Mouse (Mus musculus): ENCODE measurements at regions not wholly inside any gene's neighbourhood (a gene's known extent, or its start where the extent isn't known, plus 50 kb on each side); places are given as distances from the start of the nearest gene placed in this dataset.

DNA sequence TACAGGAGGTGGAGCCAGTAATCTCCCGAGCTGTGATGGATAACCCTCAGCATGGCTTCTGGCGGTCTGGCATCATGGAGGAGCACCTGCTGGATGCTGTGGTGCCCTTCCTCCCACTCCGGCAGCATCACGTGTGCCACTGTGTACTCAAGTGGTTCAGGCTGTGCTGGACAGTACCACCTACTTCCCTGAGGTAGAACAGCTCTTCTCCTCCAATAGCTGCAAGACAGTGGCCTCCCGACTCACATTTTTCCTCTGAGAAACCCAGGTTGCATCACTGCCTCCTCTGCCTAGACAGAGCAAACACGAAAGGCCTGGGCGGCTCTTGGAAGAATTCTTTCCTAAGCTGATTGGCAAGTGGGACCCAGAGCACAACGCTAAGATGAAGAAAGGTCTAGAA, 113.3 kb downstream of the Pcdh18 start:
- Histone ChIP-seq H3K9ac (replicated peaks; ENCODE audit: low read length) (no peak overlapping the region), H3K27me3 (ENCODE audit: control insufficient read depth, insufficient read depth, low read length) (no peaks in the 10 kb centered on the region), H3K4me1 (ENCODE audit: control insufficient read depth, insufficient read depth, low read length) (no peaks in the 10 kb centered on the region), H3K27ac (replicated peaks; ENCODE audit: low read depth, low read length) (peak overlapping the region; percentile 28; the same call in 1 of the 2 replicates), H3K36me3 (replicated peaks; ENCODE audit: control insufficient read depth, insufficient read depth, low read depth, low read length) (no peaks in the 10 kb centered on the region), H3K9me3 (replicated peaks; ENCODE audit: control insufficient read depth, low read length) (no peaks in the 10 kb centered on the region), H3K4me3 (ENCODE audit: low read depth, low read length) (no peak overlapping the region), H3K4me2 (ENCODE audit: low read depth, low read length) (no peak overlapping the region)
- no peak for ATAC-seq (replicated peaks; ENCODE audit: insufficient number of reproducible peaks, low FRiP score, low TSS enrichment, low read depth)
- 87% methylated on average over 8 of the region's 8 CpGs for WGBS
- DNase-seq (ENCODE audit: low spot score), result no peak

DNA sequence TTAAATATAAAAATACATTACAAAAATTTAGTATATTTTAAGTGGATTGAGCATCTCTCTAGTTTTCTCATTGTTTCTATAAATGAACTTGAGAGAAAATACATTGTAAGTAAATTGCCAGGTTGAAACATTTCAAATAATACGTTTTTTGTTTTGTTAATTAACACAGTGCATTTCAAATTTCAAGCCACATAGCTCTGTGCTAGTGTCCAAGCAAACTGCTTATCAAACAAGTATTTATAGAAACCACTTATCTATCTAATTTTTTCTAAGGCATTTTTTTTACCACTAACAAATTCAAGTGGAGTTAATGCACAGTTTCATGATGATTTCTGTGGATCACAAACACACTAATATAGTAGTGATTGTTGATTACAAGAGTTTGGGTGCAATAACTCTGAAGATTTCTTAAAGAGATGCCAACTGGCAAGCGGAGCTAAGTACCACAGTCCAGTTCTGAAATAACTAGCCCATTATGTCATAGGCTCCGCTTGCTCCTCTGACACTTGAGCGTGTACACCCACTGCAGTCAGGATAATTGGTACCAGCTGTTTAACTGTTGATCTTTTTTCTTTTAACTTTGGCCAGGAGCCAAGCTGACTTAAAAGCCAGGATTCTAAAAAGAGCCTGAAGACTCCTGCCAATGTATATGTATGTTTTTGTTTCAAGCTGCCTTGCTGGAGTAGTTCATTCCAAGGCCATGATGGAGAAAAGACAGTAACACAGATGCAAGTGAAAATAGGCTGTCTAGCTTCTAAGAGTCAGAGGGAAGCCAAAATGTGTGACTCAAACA, 115.0 kb downstream of the Pcdh18 start:
- ATAC-seq (replicated peaks; ENCODE audit: insufficient number of reproducible peaks, low FRiP score, low TSS enrichment, low read depth), result peak; percentile 98

DNA sequence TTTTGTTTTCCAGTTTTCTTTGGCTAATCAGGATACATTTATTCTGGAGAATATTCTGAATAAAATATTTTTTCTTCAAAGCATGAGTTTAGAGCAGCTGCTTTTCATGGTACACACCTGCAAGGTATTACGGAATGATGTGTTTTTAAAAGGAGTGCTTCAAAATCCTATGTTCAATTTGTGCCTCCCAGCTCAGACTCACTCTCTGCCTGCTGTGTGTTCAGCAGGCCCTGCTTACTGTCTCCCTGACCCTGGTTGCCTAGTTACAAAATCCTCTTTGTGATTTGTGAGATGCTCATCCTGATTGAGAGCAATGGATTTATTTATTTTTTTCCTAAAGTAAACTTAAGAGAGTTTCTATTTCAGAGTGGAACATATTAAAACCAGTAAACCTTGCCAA, 115.7 kb downstream of the Pcdh18 start:
- no peaks in the 10 kb centered on the region for H3K4me1 ChIP-seq (ENCODE audit: control insufficient read depth, insufficient read depth, low read length)
- no peak overlapping the region for H3K4me3 ChIP-seq (ENCODE audit: low read depth, low read length)
- ATAC-seq (replicated peaks; ENCODE audit: insufficient number of reproducible peaks, low FRiP score, low TSS enrichment, low read depth) (no peak), DNase-seq (ENCODE audit: low spot score) (peak; percentile 55)
- 50% methylated on average over 1 of the region's 1 CpGs for WGBS
- H3K36me3 ChIP-seq (replicated peaks; ENCODE audit: control insufficient read depth, insufficient read depth, low read depth, low read length), result no peaks in the 10 kb centered on the region
- no peaks in the 10 kb centered on the region for H3K27me3 ChIP-seq (ENCODE audit: control insufficient read depth, insufficient read depth, low read length)
- no peaks in the 10 kb centered on the region for H3K9me3 ChIP-seq (replicated peaks; ENCODE audit: control insufficient read depth, low read length)
- H3K27ac ChIP-seq (replicated peaks; ENCODE audit: low read depth, low read length), result no peak overlapping the region
- H3K9ac ChIP-seq (replicated peaks; ENCODE audit: low read length), result no peak overlapping the region
- no peak overlapping the region for H3K4me2 ChIP-seq (ENCODE audit: low read depth, low read length)

More for the DNA sequence above, 115.0 kb downstream of the Pcdh18 start:
- peak overlapping the region; percentile 65 for H3K27ac ChIP-seq (replicated peaks; ENCODE audit: low read depth, low read length)
- H3K4me3 ChIP-seq (ENCODE audit: low read depth, low read length), result no peak overlapping the region
- H3K27me3 ChIP-seq (ENCODE audit: control insufficient read depth, insufficient read depth, low read length), result no peaks in the 10 kb centered on the region
- no peaks in the 10 kb centered on the region for H3K9me3 ChIP-seq (replicated peaks; ENCODE audit: control insufficient read depth, low read length)
- no peaks in the 10 kb centered on the region for H3K4me1 ChIP-seq (ENCODE audit: control insufficient read depth, insufficient read depth, low read length)
- 25% methylated on average over 4 of the region's 4 CpGs for WGBS
- H3K36me3 ChIP-seq (replicated peaks; ENCODE audit: control insufficient read depth, insufficient read depth, low read depth, low read length), result no peaks in the 10 kb centered on the region
- no peak overlapping the region for H3K9ac ChIP-seq (replicated peaks; ENCODE audit: low read length)
- DNase-seq (ENCODE audit: low spot score), result peak; percentile 97
- no peak overlapping the region for H3K4me2 ChIP-seq (ENCODE audit: low read depth, low read length)

DNA sequence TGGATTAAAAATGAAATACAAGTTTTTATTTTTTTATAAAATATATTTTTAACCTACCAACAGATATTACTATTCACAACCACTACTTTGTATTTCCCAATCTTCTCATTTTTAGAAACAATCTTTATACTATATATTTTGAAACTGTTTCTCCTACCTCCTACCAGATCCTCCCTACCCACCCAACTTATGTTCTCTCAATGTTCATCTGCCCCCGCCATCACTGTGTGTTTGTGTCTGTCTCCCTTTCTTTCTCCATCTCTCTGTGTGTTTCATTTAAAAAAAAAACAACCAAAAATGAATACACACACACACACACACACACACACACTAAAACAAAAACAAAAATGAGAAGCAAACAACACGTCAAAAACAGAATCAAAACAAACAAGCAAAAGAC, 118.5 kb downstream of the Pcdh18 start:
- Histone ChIP-seq H3K27ac (replicated peaks; ENCODE audit: low read depth, low read length) (no peak overlapping the region), H3K4me3 (ENCODE audit: low read depth, low read length) (no peak overlapping the region), H3K36me3 (replicated peaks; ENCODE audit: control insufficient read depth, insufficient read depth, low read depth, low read length) (no peaks in the 10 kb centered on the region), H3K4me1 (ENCODE audit: control insufficient read depth, insufficient read depth, low read length) (no peaks in the 10 kb centered on the region), H3K9me3 (replicated peaks; ENCODE audit: control insufficient read depth, low read length) (no peaks in the 10 kb centered on the region), H3K4me2 (ENCODE audit: low read depth, low read length) (no peak overlapping the region), H3K27me3 (ENCODE audit: control insufficient read depth, insufficient read depth, low read length) (no peaks in the 10 kb centered on the region), H3K9ac (replicated peaks; ENCODE audit: low read length) (no peak overlapping the region)
- DNase-seq (ENCODE audit: low spot score) (no peak), ATAC-seq (replicated peaks; ENCODE audit: insufficient number of reproducible peaks, low FRiP score, low TSS enrichment, low read depth) (no peak)
- 78% methylated on average over 2 of the region's 2 CpGs for WGBS

DNA sequence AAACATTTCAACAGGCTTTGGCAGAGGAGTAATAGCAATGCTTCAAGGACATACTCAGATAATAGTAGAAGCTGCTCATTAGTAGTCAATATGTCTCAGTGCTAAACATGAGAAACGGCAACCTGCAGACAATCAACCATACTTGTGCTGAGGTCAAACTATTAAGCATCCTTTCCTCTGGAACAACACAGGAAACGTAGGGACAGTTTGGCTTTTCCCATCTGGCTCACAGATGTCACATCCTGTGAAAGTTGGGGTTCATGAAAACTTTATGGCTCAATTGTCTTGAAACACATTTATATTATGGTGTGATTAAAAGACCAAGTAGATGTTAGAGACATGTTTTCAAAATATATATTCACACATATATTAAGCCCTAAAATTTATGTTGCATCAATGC, 120.4 kb downstream of the Pcdh18 start:
- Histone ChIP-seq H3K4me1 (ENCODE audit: control insufficient read depth, insufficient read depth, low read length) (no peaks in the 10 kb centered on the region), H3K9ac (replicated peaks; ENCODE audit: low read length) (no peak overlapping the region), H3K4me2 (ENCODE audit: low read depth, low read length) (no peak overlapping the region), H3K27me3 (ENCODE audit: control insufficient read depth, insufficient read depth, low read length) (no peaks in the 10 kb centered on the region), H3K36me3 (replicated peaks; ENCODE audit: control insufficient read depth, insufficient read depth, low read depth, low read length) (no peaks in the 10 kb centered on the region), H3K4me3 (ENCODE audit: low read depth, low read length) (no peak overlapping the region), H3K27ac (replicated peaks; ENCODE audit: low read depth, low read length) (no peak overlapping the region), H3K9me3 (replicated peaks; ENCODE audit: control insufficient read depth, low read length) (no peaks in the 10 kb centered on the region)
- ATAC-seq (replicated peaks; ENCODE audit: insufficient number of reproducible peaks, low FRiP score, low TSS enrichment, low read depth) (no peak), DNase-seq (ENCODE audit: low spot score) (peak; percentile 60)
- 33% methylated on average over 2 of the region's 2 CpGs for WGBS

DNA sequence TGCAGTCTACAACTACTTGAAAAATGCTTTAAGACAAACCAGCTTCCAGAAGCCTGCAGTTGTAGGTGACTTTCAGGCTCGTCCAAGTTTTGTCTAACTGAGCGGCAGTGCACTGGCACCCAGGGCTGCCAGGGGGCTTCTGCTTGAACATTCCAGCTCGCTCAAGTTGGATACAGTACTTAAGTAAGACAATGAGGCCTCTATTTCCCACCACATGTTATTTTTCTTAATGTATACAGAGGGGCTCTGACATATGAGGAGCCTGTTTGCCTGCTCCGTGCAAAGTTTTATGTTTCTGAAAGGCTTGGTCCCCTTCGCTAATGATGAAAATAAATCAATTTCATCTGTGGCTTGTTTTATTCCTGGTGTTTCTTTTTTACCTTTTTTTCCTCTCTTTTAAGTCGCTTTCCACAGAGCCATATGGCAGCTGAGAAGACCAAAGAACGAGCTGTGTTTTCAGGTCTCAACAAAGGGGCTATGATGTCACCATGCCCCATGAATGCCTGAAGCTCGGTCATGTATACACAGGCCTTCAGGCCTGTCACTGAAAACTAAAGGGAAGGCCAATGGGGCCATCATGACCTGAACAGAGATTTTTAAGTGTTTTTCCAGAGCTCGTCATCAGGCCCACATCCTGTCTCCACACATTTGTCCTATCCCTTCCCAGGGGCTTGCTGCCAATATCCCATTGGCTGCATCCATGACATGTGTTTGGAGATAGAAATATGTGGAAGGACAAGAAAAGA, 164.2 kb downstream of the Pcdh18 start:
- no peak overlapping the region for H3K4me2 ChIP-seq (ENCODE audit: low read depth, low read length)
- H3K27ac ChIP-seq (replicated peaks; ENCODE audit: low read depth, low read length), result peak overlapping the region; percentile 36; the same call in 1 of the 2 replicates
- H3K4me1 ChIP-seq (ENCODE audit: control insufficient read depth, insufficient read depth, low read length), result no peaks in the 10 kb centered on the region
- H3K9me3 ChIP-seq (replicated peaks; ENCODE audit: control insufficient read depth, low read length), result no peaks in the 10 kb centered on the region
- WGBS, result 18% methylated on average over 9 of the region's 9 CpGs
- no peaks in the 10 kb centered on the region for H3K27me3 ChIP-seq (ENCODE audit: control insufficient read depth, insufficient read depth, low read length)
- ATAC-seq (replicated peaks; ENCODE audit: insufficient number of reproducible peaks, low FRiP score, low TSS enrichment, low read depth) (peak; percentile 88), DNase-seq (ENCODE audit: low spot score) (peak; percentile 69)
- no peak overlapping the region for H3K9ac ChIP-seq (replicated peaks; ENCODE audit: low read length)
- no peaks in the 10 kb centered on the region for H3K36me3 ChIP-seq (replicated peaks; ENCODE audit: control insufficient read depth, insufficient read depth, low read depth, low read length)
- H3K4me3 ChIP-seq (ENCODE audit: low read depth, low read length), result no peak overlapping the region

DNA sequence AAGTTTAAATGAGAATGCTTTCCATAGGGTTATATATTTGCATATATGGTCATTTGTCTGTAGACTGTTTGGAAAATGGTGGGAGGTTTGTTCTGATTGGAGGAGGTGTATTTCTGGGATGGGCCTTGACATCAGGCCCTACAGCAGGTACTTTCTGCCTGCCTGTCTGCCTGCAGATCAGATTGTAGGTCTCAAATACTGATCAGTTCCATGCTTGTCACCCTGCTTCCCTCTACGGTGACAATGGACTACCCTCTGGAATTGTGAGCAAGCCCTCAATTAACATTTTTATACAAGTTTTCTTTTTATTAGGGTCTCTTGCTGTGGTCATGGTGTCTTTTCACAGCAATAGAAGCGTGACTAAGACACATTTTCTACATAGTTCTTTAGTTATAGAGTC, 166.9 kb downstream of the Pcdh18 start:
- Histone ChIP-seq H3K4me3 (ENCODE audit: low read depth, low read length) (no peak overlapping the region), H3K9ac (replicated peaks; ENCODE audit: low read length) (no peak overlapping the region), H3K4me2 (ENCODE audit: low read depth, low read length) (no peak overlapping the region), H3K36me3 (replicated peaks; ENCODE audit: control insufficient read depth, insufficient read depth, low read depth, low read length) (no peaks in the 10 kb centered on the region), H3K27ac (replicated peaks; ENCODE audit: low read depth, low read length) (no peak overlapping the region), H3K27me3 (ENCODE audit: control insufficient read depth, insufficient read depth, low read length) (no peaks in the 10 kb centered on the region), H3K4me1 (ENCODE audit: control insufficient read depth, insufficient read depth, low read length) (no peaks in the 10 kb centered on the region), H3K9me3 (replicated peaks; ENCODE audit: control insufficient read depth, low read length) (no peaks in the 10 kb centered on the region)
- DNase-seq (ENCODE audit: low spot score) (no peak), ATAC-seq (replicated peaks; ENCODE audit: insufficient number of reproducible peaks, low FRiP score, low TSS enrichment, low read depth) (no peak)
- WGBS, result 83% methylated on average over 2 of the region's 2 CpGs

DNA sequence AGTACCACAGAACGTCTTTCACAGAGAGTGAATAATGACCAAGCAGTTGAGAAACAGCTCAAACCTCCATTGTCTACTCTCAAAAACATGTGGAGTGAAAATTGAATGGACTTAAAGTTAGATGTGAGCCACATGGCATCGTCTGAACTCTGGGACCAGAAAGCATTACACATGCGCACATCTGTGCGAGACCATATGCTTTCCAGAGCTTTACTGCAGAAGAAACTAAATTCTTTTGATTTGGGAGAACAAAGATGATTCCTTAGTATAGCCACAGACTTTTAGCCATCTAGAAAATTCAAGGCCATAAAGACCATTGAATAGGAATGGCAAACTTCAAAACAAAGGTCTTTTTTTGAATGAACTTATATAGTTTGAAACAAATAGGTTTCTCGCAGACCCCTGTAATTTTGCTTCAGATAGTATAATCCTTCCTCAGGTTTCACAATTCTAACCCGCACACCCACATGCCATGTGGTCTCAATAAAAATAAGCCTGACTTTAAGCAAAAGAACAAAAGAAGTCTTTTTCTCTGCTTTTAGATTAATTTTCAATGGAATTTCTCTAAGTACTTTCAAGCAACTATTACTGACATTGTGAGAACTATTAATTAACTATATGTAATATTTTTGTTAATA, 170.5 kb downstream of the Pcdh18 start:
- peak; percentile 77; the same call in 1 of the 2 replicates for ATAC-seq (replicated peaks; ENCODE audit: insufficient number of reproducible peaks, low FRiP score, low TSS enrichment, low read depth)
- H3K36me3 ChIP-seq (replicated peaks; ENCODE audit: control insufficient read depth, insufficient read depth, low read depth, low read length), result no peaks in the 10 kb centered on the region
- no peak overlapping the region for H3K4me2 ChIP-seq (ENCODE audit: low read depth, low read length)
- no peak overlapping the region for H3K27ac ChIP-seq (replicated peaks; ENCODE audit: low read depth, low read length)
- no peaks in the 10 kb centered on the region for H3K4me1 ChIP-seq (ENCODE audit: control insufficient read depth, insufficient read depth, low read length)
- H3K9me3 ChIP-seq (replicated peaks; ENCODE audit: control insufficient read depth, low read length), result no peaks in the 10 kb centered on the region
- H3K27me3 ChIP-seq (ENCODE audit: control insufficient read depth, insufficient read depth, low read length), result no peaks in the 10 kb centered on the region
- H3K4me3 ChIP-seq (ENCODE audit: low read depth, low read length), result no peak overlapping the region
- peak; percentile 82 for DNase-seq (ENCODE audit: low spot score)
- 35% methylated on average over 6 of the region's 6 CpGs for WGBS
- H3K9ac ChIP-seq (replicated peaks; ENCODE audit: low read length), result no peak overlapping the region

All from embryonic facial prominence, embryonic 11.5 days (tissue).